Mouse (Mus musculus) MEL (cell line): ENCODE measurements around the gene Myh9. TPM values are rescaled to one million over a fixed set of nuclear protein-coding genes. Genes with fewer than 3 reads are reported as not detected.

Experiments used
- DNase-seq: peaks from one replicate; pipeline ENCODE4 v3.0.0; 2011; ENCODE audit warnings: low read depth, low spot score
- H3K27ac ChIP-seq: 2 replicates; pipeline ENCODE4 v1.5.1; 2012; ENCODE audit warnings: low read depth, mild to moderate bottlenecking, control low read depth, low read length, moderate library complexity; ENCODE audit not compliant: control insufficient read depth
- H3K27me3 ChIP-seq, 2 experiments: fragments of 150-350 bp in 1 of 2; sonication (generic) in 1 of 2; 2 replicates each; pipeline ENCODE4 v1.6.1; 2012; ENCODE audit warnings: low read length in 2 of 2, mild to moderate bottlenecking in 2 of 2, improper control_type of control experiment in 1 of 2, moderate library complexity in 1 of 2; ENCODE audit not compliant: insufficient read depth in 2 of 2, control insufficient read depth in 1 of 2
- H3K36me3 ChIP-seq, 2 experiments: 2 replicates each; pipeline ENCODE4 v1.6.1; 2012 to 2014; ENCODE audit warnings: low read length in 2 of 2, improper control_type of control experiment in 1 of 2, inconsistent platforms in 1 of 2, mild to moderate bottlenecking in 1 of 2; ENCODE audit not compliant: insufficient read depth in 2 of 2, control insufficient read depth in 1 of 2
- H3K4me1 ChIP-seq, 2 experiments: fragments of 150-350 bp in 1 of 2; sonication (generic) in 1 of 2; 2 replicates each; pipeline ENCODE4 v1.6.1; 2012; ENCODE audit warnings: low read length in 2 of 2, improper control_type of control experiment in 1 of 2, mild to moderate bottlenecking in 1 of 2; ENCODE audit not compliant: insufficient read depth in 2 of 2, control insufficient read depth in 1 of 2
- H3K4me3 ChIP-seq, 2 experiments: fragments of 150-350 bp in 1 of 2; sonication (generic) in 1 of 2; 2 replicates each; pipeline ENCODE4 v1.5.1; 2012; ENCODE audit warnings: low read depth in 2 of 2, low read length in 2 of 2, mild to moderate bottlenecking in 2 of 2, moderate library complexity in 2 of 2, control low read depth in 1 of 2, improper control_type of control experiment in 1 of 2; ENCODE audit not compliant: control insufficient read depth in 1 of 2, insufficient read depth in 1 of 2
- H3K79me2 ChIP-seq: 2 replicates; pipeline ENCODE4 v1.6.1; 2012; ENCODE audit warnings: mild to moderate bottlenecking, low read length, moderate library complexity; ENCODE audit not compliant: control insufficient read depth, poor library complexity, insufficient read depth
- H3K9ac ChIP-seq: 2 replicates; pipeline ENCODE4 v1.6.1; 2012; ENCODE audit warnings: low read depth, mild to moderate bottlenecking, control low read depth, low read length, moderate library complexity; ENCODE audit not compliant: control insufficient read depth, poor library complexity, severe bottlenecking
- H3K9me3 ChIP-seq: fragments of 150-350 bp; sonication (generic); replicated peaks from 2 replicates; pipeline ENCODE4 v1.6.1; 2012; ENCODE audit warnings: mild to moderate bottlenecking, low read length, improper control_type of control experiment, moderate library complexity; ENCODE audit not compliant: insufficient read depth
- CHD2 ChIP-seq: IDR thresholded peaks from 2 replicates; pipeline ENCODE4 v1.6.1; 2011; ENCODE audit warnings: low read length, improper control_type of control experiment
- CTCF ChIP-seq, 3 experiments: IDR thresholded peaks in 2 of 3; conservative IDR thresholded peaks in 1 of 3; 2 replicates each; pipeline ENCODE4 v1.5.1; 2011 to 2012; ENCODE audit warnings: low read length in 3 of 3, low read depth in 2 of 3, mild to moderate bottlenecking in 2 of 3, improper control_type of control experiment in 1 of 3, inconsistent platforms in 1 of 3, mixed read lengths in 1 of 3, moderate library complexity in 1 of 3; ENCODE audit not compliant: control insufficient read depth in 1 of 3, insufficient read depth in 1 of 3, poor library complexity in 1 of 3, severe bottlenecking in 1 of 3
- E2F4 ChIP-seq: IDR thresholded peaks from 2 replicates; pipeline ENCODE4 v1.6.1; 2011; ENCODE audit warnings: low read depth, low read length, improper control_type of control experiment, borderline replicate concordance
- ELF1 ChIP-seq: IDR thresholded peaks from 2 replicates; pipeline ENCODE4 v1.6.1; 2014; ENCODE audit warnings: low read depth, mild to moderate bottlenecking, inconsistent platforms, low read length, improper control_type of control experiment, moderate library complexity
- EP300 ChIP-seq, 2 experiments: IDR thresholded peaks; 2 replicates each; pipeline ENCODE4 v1.6.1; 2011; ENCODE audit warnings: improper control_type of control experiment in 2 of 2, low read length in 2 of 2, low read depth in 1 of 2, mild to moderate bottlenecking in 1 of 2
- GABPA ChIP-seq: IDR thresholded peaks from 2 replicates; pipeline ENCODE4 v1.6.1; 2012; ENCODE audit warnings: low read depth, mild to moderate bottlenecking, inconsistent platforms, low read length, improper control_type of control experiment, moderate library complexity
- GATA1 ChIP-seq: IDR thresholded peaks from 2 replicates; pipeline ENCODE4 v1.6.1; 2011; ENCODE audit warnings: low read depth, low read length, improper control_type of control experiment
- HCFC1 ChIP-seq: IDR thresholded peaks from 2 replicates; pipeline ENCODE4 v1.6.1; 2012; ENCODE audit warnings: low read depth, mild to moderate bottlenecking, inconsistent platforms, low read length, improper control_type of control experiment, moderate library complexity
- KAT2A ChIP-seq: conservative IDR thresholded peaks from 2 replicates; pipeline ENCODE4 v1.6.1; 2012; ENCODE audit warnings: low read depth, low read length, improper control_type of control experiment, inconsistent platforms
- MAX ChIP-seq: IDR thresholded peaks from 2 replicates; pipeline ENCODE4 v1.6.1; 2011; ENCODE audit warnings: low read length, improper control_type of control experiment
- MAZ ChIP-seq: IDR thresholded peaks from 2 replicates; pipeline ENCODE4 v1.6.1; 2012; ENCODE audit warnings: low read depth, mild to moderate bottlenecking, inconsistent platforms, low read length, improper control_type of control experiment
- MXI1 ChIP-seq: IDR thresholded peaks from 2 replicates; pipeline ENCODE4 v1.6.1; 2011; ENCODE audit warnings: mild to moderate bottlenecking, low read depth, low read length, improper control_type of control experiment
- MYC ChIP-seq: IDR thresholded peaks from 2 replicates; pipeline ENCODE4 v1.6.1; 2011; ENCODE audit warnings: low read depth, mild to moderate bottlenecking, low read length, improper control_type of control experiment, moderate library complexity
- NRF1 ChIP-seq: IDR thresholded peaks from 2 replicates; pipeline ENCODE4 v1.6.1; 2014; ENCODE audit warnings: low read depth, mild to moderate bottlenecking, inconsistent platforms, low read length, improper control_type of control experiment, moderate library complexity; ENCODE audit not compliant: poor library complexity, insufficient read depth, severe bottlenecking
- POLR2AphosphoS2 ChIP-seq: IDR thresholded peaks from 2 replicates; pipeline ENCODE4 v1.6.1; 2011; ENCODE audit warnings: low read length, improper control_type of control experiment
- SMC3 ChIP-seq: IDR thresholded peaks from 2 replicates; pipeline ENCODE4 v1.6.1; 2011; ENCODE audit warnings: low read depth, low read length, improper control_type of control experiment
- TBP ChIP-seq: IDR thresholded peaks from 2 replicates; pipeline ENCODE4 v1.8.0; 2011; ENCODE audit warnings: low read depth, low read length, improper control_type of control experiment
- USF1 ChIP-seq: IDR thresholded peaks from 2 replicates; pipeline ENCODE4 v1.6.1; 2014; ENCODE audit warnings: low read depth, mild to moderate bottlenecking, inconsistent platforms, low read length, improper control_type of control experiment, moderate library complexity
- ZKSCAN1 ChIP-seq: IDR thresholded peaks from 2 replicates; pipeline ENCODE4 v1.6.1; 2012; ENCODE audit warnings: low read depth, mild to moderate bottlenecking, inconsistent platforms, low read length, improper control_type of control experiment, moderate library complexity
- ZNF384 ChIP-seq: IDR thresholded peaks from 2 replicates; pipeline ENCODE4 v1.6.1; 2012; ENCODE audit warnings: low read depth, mild to moderate bottlenecking, inconsistent platforms, low read length, improper control_type of control experiment
- polyA plus RNA-seq, 2 experiments: library from polyadenylated mRNA; stranded (reverse) in 1 of 2; unstranded in 1 of 2; fragments of >175 nt in 1 of 2; fragments of >200 nt in 1 of 2; gene quantifications; 2 replicates each; pipeline versions ENCODE4 v1.2.1 to v1.2.4; 2012; ENCODE audit warnings: low replicate concordance in 2 of 2, low read depth in 1 of 2; ENCODE audit not compliant: insufficient read length in 2 of 2, insufficient read depth in 1 of 2, missing spikeins in 1 of 2
- total RNA-seq: library from RNA; depleted of rRNA; stranded (reverse); fragments of 300-350 nt; gene quantifications from 2 replicates; pipeline ENCODE4 v1.2.3, GENCODE M21; 2012

Myh9 gene
- total and polyA plus RNA-seq, 3 experiments, result 59.3 to 176 (median 158) TPM

GRCm38 (mm10) chr15:77849039-77849436 lies 7.1 kb upstream of the Myh9 start:
- Histone ChIP-seq H3K27ac (no peak overlapping the region), H3K4me1 (peaks cover 0 to 9% of the 10 kb centered on the region in 2 experiments; a peak in 1 of 4 replicates), H3K27me3 (no peaks in the 10 kb centered on the region), H3K4me3 (no peak overlapping the region), H3K36me3 (no peaks in the 10 kb centered on the region), H3K9me3 (no peaks in the 10 kb centered on the region), H3K9ac (no peak overlapping the region), H3K79me2 (no peaks in the 10 kb centered on the region; the same call in 1 of the 2 replicates)
- DNase-seq, result no peak
- TF ChIP-seq MAX (no peak), MXI1 (no peak), POLR2AphosphoS2 (no peak), TBP (no peak), MAZ (no peak), USF1 (no peak), GABPA (no peak), CHD2 (no peak), NRF1 (no peak), CTCF (IDR thresholded peaks at IDR 0.05 in 2 of 3, conservative IDR thresholded peaks at IDR 0.05 in 1 of 3; ENCODE audit: control insufficient read depth in 1 of 3, insufficient read depth in 1 of 3, low read depth in 2 of 3, low read length in 3 of 3, poor library complexity in 1 of 3, severe bottlenecking in 1 of 3) (no peak), ZKSCAN1 (no peak), EP300 (IDR thresholded peaks at IDR 0.05; ENCODE audit: low read depth in 1 of 2, low read length in 2 of 2) (no peak), MYC (no peak), HCFC1 (no peak), ELF1 (no peak), SMC3 (no peak), ZNF384 (no peak), GATA1 (no peak), KAT2A (no peak)

- Histone ChIP-seq H3K4me3 (no peak overlapping the region), H3K79me2 (no peaks in the 10 kb centered on the region; the same call in 1 of the 2 replicates)
- TF ChIP-seq GABPA (no peak), E2F4 (no peak)
- TF ChIP-seq, all 39 proteins: peak for 0
- Histone ChIP-seq H3K4me1 (peaks cover 0 to 11% of the 10 kb centered on the region in 2 experiments; a peak in 1 of 4 replicates), H3K27ac (no peak overlapping the region), H3K27me3 (no peaks in the 10 kb centered on the region), H3K9ac (no peak overlapping the region), H3K9me3 (no peaks in the 10 kb centered on the region), H3K36me3 (no peaks in the 10 kb centered on the region)
- DNase-seq, result no peak
Measured at GRCm38 (mm10) chr15:77848415-77849038, 6.6 kb upstream of the Myh9 start.
